Mouse (Mus musculus): ENCODE measurements around the gene Pparg.

Pparg gene

DNA sequence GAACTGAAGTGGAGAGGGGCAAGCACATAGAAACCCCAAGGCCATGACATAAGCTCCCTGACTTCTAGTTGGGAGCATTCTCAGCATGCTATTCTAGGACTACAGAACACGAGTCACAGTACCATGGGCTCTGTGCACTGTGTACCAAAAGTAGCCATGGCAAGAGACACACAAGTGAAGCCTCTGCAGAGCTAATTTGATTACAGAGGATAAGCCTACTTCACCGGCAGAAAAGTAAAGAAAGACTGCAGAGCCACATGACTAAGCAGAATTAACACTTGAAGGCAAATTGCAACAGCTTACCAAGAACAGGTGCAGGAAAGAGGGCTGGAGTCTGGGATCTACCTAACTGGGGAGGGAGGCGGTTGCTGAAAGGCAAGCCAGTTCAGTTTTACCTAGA lies 103.9 kb downstream of the Pparg start:
- peak; percentile 65 for DNase-seq (ENCODE audit: low spot score)

DNA sequence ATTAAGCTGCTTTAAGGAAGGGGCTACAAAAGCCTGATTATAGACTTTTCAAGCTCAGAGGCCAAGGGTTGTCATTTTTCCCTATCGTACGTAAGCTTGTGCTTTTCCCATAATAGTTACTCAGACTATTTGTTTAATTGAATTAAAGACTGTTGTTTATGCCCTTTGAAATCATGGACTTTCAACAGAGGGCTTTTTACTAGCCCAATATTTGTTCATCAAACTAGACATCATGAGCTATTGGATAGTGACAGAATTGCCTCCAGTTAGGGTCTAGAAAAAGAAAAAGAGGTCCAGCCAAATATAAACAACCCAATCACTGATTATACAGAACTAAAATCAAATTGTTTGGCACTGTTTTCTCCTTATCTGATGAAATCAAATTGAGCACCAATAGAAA lies 104.7 kb downstream of the Pparg start:
- no peak for DNase-seq (ENCODE audit: low spot score)

DNA sequence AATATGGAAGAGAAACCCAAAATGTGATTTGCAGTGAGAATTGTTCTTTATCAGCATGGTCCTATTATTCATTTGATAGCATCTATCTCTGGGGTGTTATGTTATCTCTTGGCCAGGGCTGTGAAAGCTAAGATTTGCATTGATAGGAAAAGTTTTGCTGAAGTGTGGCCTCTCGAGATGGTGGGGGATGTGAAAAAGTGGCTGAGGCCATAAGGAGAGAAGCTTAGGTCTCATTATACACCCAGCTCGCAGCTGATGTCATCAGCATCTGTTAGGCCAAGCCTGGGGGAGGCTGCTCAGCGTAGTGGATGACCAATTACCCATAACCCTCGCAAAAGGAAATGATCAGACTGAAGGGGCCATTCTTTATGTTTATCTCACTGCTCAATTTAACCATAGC lies 105.1 kb downstream of the Pparg start:
- no peak for DNase-seq (ENCODE audit: low spot score)

DNA sequence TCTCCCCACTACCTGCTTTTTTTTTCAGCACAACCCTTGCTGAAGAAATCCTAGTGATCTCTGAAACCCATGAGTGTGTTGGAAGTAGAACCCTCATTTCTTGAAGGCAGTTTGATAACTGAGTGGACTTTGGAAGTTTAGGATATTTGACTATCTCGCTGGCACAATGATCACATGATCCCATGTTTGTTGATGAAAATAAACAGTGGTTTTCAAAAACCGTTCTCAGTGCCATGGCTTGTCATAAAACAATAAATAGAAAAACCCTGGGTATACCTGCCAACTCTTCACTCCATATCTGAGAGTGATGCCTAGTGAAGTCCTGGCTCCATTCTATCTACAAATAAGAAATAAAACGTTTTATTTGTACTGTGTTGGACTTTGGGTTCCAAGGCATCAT lies 105.8 kb downstream of the Pparg start:
- DNase-seq (ENCODE audit: low spot score) = no peak

DNA sequence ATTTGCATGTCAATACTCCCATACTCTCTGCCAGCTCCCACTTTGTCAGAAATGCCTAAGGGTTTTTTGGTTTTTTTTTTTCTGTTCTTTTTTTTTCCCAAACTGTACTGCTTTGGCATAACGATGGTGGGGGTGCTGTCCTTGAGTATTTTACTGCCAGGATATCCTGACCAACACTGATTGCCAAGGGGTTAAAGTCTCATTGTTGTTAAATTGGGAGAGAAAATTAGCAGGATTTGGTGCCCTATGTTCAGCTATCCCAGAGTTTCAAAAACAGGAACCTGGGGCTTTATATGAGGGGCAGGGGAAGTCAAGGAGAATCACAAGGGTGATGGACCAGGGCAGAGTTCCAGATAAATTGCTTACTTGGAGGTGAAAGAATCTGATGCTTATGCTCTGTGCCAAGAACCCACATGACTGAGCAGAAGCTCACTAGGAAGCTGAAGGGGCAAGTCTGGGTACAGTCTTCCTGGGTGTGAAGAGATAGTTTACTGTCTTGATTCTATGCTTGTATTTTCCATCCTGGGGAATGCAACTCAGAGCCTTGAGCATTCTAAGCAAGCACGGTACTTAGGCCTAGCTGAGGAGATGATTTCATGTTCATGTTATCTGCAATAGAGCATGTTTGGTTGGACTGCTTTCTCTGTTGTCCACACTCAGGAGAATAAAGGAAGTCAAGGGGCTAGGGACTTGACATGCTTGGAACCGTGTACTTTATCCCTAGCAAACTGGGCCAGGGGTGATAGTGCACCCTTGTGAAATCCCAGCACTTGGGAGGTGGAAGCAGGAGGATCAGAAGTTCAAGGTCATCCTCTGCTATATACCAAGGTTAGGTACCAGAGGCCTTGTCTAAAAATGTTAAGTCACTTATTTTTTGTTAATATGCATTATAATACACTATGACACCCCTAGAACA lies 109.2 kb downstream of the Pparg start:
- DNase-seq (ENCODE audit: low spot score) = peak; percentile 42

DNA sequence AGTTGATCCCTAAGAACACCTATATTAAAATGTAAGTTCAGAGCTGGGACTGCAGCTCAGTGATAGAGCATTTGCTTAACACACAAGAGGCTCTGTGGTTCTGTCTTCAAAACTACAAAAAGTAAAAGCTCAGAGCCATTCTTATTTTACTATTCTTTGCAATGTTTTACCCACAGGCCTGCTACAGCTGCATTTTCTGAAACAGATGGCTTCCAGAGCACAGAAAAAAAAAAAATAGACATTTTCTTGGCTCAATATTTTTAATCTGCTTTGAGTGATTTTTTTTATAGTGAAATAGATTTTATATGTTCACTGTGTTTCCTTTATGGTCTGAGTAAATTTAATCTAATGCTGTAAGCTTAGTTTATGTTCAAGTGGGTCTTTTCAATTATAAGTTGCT lies 111.2 kb downstream of the Pparg start:
- DNase-seq (ENCODE audit: low spot score) = no peak

DNA sequence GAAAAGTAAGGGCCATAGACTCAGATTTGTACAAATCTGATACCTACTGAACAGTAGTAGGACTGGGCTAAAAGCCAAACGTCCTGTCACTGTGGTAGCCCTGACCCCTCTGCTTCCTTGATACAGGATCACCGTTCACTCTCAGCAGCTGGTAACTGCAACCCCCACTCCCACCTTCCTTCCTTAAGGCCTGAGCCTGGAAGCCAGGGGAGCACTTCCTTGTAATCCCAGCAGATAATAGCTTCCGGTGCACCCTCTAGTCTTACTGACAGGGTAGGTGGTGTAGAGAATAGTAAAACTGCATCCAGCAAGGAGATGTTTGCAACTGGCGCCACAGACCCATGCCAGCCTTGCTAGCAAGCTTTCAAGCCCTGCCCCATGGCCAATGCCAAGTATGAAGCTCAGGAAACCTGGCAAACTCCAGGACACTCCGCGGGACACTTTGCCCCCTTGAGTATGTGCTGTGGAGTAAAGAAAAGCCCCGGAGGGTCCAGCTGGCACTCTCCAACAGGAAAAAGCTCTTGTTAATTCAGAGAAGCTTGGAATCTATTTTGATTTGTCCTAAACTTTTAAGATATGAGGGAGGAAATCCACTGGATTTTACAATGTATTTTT lies 116.4 kb downstream of the Pparg start:
- DNase-seq (ENCODE audit: low spot score) = no peak

DNA sequence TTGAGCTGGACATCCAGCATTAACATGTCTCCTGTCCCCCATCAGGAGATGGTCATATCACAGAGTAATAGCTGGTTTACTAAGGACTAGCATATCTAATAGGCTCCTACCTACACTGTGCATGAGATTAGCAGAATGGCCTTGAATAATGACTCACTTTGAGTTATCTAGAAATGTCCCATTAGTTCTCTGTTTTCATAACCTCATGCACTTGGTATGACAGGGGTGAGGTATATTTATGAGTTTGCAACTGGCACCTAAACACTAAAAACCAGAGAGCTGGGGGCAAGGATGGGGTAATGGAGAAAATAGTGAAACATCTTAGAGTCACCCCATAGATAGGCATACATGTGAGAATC lies 119.2 kb downstream of the Pparg start:
- DNase-seq (ENCODE audit: low spot score) = no peak

DNA sequence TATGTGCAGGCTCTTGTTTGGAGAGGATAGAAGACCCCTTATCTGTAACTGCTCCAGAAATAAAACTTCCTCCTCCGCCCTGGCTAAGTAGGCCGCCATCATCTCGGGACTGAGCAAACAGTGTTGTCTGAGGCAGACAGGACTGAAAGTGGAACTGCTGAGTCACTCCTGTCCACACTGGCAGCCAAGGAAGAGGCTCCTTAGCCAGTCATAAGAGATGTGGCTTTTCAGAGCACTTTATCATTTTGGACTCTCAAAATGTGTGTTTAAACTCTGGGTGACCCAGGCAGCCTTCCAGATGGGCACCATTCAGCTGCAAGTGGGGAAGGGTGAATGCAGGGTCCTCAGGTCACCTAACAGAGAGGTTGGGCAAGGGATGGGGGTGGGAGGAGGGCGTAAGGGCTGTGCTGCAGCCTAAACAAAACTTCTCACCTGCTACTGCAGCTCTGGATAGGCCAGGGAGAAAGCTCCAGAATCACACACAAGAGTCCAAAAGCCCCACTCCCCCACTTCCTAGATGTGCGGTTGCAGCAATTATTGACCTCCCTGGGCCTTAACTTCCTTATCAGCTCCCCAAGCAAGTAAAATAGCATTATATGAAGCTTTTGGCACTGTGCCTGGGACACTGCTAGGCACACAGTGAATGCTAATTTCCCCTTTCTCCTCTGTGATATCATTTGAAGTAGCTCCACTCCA lies 119.7 kb downstream of the Pparg start:
- peak; percentile 65 for DNase-seq (ENCODE audit: low spot score)

DNA sequence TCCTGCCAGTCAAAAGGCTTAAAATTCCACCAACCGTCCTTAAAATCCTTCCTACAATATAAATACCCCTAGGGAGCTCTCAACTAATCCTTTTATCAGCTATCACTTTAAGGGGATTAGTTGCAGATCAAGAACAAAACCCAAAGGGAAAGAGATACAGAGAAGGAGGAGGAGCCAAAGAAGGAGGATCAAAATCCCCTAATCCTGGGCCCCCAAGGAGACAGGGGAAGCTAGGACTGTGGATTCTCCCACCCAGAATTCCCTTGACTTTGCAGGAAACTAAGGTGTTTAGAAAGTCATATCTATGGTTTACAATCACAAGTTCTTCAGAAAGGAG lies 120.2 kb downstream of the Pparg start:
- DNase-seq (ENCODE audit: low spot score) = no peak

DNA sequence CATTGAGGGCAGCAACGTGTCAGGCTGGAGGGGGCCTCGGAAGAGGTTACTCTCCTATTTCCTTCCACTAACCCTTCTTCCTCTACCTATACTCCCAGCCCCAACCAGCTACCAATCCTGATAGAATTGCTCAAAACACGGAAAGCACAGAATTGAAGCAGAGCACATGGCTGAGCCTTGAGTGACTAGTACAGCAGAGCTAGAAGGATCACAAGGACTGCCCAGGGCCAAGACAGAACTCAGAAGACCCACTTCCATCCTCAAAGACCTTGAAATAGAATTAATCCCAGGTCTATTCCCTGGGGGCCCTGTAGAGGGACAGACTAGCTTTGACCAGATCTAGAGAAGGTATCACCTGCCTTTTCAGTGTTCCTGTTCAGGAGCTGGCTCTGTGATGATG lies 120.9 kb downstream of the Pparg start:
- DNase-seq (ENCODE audit: low spot score) = no peak

DNA sequence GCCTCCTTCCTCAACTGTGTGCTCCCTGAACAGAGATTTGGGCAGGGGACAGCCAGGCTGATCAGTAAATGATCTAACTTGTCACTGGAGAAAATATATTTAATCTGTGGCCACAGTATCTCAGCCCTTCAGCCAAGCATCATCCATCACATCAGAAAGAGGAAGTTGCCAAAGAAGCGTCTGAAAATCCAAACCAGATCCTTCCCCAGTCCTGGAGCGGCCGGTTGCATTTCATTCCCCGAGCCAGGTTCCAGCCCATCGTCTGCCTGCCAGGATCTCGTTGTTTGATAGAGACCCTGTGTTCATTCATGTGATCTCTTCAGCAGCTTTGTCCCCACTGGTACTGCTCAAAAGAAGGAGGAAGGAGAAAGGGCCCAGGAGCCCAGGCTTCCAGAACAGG lies 124.9 kb downstream of the Pparg start:
- DNase-seq (ENCODE audit: low spot score) = no peak

DNA sequence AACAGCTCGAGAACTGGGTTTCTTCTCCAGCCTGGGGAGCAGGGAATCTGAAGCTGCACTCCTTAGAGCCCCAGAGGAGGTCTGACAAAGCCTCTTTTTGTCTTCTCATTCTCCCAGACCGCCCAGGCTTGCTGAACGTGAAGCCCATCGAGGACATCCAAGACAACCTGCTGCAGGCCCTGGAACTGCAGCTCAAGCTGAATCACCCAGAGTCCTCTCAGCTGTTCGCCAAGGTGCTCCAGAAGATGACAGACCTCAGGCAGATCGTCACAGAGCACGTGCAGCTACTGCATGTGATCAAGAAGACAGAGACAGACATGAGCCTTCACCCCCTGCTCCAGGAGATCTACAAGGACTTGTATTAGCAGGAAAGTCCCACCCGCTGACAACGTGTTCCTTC lies 129.1 kb downstream of the Pparg start:
- no peak for DNase-seq (ENCODE audit: low spot score)

DNA sequence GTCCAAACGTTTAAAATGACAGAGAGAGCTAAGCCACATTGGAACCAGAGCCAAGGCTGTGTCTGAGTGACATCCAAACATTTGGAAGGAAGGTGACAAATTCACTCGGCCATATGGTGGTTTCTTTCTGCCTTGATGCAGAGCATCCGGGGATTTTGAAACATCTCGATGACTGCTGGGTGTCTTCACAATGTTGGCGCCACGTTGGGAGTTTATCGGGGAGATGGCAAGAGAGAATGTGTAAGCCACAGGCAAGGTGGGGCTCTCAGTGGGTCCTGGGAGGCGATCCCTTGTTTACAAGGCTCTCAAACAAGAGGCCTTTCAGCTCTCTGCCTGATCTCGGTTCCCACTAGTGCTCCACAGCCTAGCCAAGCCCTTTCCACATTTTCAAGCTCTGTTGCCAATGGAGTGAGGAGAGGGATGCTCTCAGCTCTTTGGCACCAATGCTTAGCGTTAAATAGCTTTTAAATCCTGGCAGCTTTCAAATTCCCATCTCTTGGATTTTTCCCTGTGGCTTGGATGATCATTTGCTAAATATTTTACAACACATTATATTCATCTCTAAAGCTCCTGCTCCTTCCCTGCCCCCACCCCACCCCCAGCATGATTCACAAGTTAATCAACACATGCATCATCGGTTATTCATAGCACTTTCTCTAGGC lies 132.3 kb downstream of the Pparg start:
- no peak for DNase-seq (ENCODE audit: low spot score)

DNA sequence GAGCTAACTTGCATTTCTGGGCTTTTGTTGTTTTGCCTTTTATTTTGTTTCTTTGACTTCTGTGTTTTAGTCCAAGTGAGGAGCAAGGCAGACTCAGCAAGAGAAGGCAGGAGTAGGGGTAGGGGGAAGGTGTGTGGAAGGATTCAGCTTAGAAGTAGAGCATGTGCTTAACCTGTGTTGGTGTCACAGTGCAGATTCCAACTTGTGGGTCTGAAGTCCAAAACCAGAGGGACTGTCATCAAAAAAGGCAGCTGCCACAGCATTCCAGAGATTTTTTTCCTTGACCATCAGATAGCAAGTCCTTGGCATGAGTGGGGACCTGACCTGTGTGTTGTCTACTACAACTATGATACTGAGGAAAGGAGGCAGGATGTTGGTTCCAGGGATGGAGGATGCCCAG lies 133.1 kb downstream of the Pparg start:
- DNase-seq (ENCODE audit: low spot score) = no peak

DNA sequence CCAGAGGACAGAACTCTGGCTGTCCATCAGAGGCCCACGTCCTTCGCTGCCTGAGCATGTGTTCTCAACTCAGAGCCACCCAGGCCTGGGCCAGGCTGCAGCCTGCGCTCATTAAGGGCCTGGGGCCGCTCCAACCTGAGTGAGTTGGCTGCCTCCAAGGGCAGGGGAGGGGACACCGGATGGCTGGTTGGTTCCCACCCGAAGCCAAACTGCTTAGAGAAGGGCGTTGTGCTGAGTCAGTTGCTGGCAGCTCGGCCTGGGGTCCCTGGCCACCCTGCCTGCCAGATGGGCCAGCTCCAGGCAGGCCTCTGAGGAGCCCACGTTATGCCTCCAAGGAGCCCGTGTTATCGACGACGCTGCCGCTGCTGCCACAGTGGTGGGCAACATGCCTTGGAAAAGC lies 138.8 kb downstream of the Pparg start:
- no peak for DNase-seq (ENCODE audit: low spot score)

DNA sequence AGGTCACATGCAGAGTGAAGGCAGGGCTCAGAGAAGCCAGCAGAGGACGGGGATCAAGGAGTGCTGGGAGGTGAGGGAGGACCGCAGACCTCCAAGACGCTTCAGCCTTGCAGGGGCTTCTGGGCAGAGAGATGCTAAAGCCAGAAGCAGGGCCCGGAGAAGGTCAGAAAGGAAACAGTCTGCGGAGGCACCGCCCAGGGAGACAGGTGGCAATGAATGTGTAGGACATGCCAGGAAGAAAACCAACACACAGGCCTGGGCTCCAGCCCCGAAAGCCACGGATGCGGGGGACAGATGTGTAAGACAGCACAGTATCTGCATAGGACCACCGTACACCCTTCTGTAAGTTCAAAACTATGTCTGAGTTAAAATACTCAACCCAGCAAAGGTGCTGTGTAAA lies 139.5 kb downstream of the Pparg start:
- DNase-seq (ENCODE audit: low spot score) = no peak

DNA sequence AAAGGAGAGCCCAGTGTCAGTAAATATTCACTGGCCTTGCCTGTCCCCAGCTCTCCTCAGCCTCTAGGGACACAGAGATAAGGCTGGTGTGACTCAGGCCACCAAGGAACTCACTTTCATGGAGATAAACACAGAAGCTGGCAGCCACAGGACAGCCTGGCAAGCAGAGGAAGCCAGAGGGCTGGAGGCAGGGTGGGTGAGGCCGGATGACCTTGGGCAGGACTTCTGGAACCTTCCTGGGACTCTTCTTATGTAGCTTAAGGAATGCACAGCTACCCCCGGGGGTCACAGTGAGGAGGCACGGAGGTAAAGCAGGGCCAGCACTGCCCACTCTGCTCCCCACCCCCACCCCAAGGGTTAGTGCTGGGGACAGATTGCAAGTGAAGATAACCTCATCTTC lies 140.4 kb downstream of the Pparg start:
- no peak for DNase-seq (ENCODE audit: low spot score)

DNA sequence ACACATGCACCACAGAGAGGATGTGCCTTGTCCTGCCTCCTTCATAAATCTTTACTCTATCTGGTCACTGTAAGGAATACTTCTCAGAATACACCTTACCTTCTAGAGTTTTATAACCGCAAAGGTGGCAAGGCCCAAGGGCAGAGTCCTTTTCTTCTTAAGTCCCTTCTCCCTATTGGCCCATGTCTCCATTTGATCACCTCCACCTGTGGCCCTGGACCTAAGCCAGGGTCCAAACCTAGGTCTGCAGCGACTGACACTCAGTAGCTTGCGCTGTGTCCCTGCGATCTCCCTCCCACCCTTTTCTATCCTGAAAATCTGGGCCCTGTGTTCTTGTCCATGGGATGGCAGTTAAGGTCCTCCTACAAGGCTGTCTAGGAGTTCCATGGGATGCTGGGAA lies 142.3 kb downstream of the Pparg start:
- no peak for DNase-seq (ENCODE audit: low spot score)

DNA sequence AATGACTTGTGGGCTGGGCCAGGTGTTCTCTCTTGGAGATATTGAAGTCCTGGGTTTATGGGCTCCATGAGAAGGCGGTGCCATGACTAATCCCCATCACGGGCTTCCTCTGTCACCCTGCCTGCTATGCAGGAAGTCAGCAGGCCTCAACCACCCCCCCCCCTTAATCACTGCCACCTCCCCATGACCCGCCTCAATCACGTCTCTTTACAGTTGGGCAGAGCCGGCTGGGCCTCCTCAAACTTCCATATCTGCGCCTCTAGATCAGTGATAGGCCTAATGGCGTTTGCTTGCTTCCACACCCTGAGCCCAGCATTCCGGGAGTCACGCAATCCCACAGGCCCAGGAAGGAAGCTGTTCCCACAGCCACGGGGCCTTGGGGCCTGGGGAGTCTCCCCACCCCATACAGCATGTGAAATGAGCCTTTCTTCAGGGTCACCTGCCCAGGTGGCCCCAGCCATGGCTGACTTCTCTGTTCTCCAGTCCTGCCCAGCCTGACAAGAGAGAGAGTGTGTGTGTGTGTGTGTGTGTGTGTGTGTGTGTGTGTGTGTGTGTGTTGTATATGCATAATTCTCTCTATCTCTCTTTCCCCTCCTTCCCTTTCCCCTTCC lies 142.9 kb downstream of the Pparg start:
- DNase-seq (ENCODE audit: low spot score) = no peak

DNA sequence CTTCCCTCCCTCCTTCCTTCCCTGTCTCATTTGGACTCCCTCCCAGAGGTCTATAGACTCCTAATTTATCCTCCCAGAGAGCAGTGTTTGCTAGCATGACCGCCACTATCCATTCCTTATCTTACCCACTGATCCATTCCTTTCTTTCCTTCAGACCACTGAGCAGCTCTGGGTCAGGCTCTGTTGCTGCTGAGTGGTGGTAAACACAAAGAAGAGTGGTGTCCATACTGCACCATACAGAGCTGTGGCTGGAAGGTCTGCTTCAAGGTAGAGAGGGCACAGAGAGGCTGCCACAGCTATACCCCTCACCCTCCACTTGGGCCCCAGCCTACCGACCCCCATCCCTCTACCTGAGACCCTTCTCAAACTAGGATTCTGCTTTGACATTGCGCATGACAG lies 143.4 kb downstream of the Pparg start:
- DNase-seq (ENCODE audit: low spot score) = no peak

DNA sequence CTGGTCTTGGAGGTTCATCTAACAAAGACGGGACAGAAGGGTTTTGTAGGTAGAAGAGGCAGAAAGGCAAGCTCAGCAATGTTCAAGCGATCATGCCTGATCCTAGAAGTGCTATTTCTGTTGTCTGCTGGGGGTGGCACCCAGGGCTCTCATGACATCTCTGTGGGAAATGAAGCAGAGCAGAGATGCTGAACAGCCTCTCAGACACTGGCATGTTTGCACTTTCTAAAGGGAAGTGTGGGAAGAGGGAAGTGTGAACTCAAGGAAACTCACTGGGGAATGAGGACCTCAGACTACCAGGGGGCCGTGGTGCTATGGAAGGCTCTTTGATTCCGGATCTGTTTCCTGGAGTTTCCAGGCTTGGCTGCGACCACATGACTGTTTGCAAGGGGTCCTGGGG lies 144.2 kb downstream of the Pparg start:
- no peak for DNase-seq (ENCODE audit: low spot score)
